Mouse (Mus musculus) forelimb bud, embryonic 11.5 days (tissue): ENCODE results near the gene Zfyve28.

ENCODE experiments used
- DNase-seq: peaks from one replicate; pipeline ENCODE4 v3.0.0-alpha.2; 2012; ENCODE audit warnings: low read depth, low spot score

The Zfyve28 gene

GRCm38 (mm10) chr5:34251794-34252193 lies 36.5 kb downstream of the Zfyve28 start:
- no peak for DNase-seq

GRCm38 (mm10) chr5:34250090-34250489 lies 38.2 kb downstream of the Zfyve28 start:
- DNase-seq: no peak

- DNase-seq: no peak
Observed at GRCm38 (mm10) chr5:34249132-34249531, 39.1 kb downstream of the Zfyve28 start.

DNA sequence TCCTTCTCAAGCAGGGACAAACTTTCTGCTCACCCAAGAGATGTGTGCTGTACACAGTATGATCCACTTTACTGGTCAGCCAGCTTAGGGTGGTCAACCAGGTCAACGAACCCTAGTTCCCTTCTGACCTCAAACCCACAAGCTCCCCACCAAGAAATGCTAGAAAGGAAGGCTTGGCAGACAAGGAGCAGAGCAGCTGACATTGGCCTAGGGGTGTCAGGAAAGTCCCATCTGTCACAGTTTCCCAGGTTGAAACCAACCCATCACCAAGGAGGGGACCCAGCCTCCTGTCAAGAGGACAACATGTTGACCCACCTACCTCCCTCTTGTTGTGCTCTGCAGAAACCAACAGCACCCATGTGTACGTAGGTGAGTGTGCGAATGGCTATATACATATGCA lies 41.8 kb downstream of the Zfyve28 start:
- no peak for DNase-seq

GRCm38 (mm10) chr5:34243062-34243461 lies 45.2 kb downstream of the Zfyve28 start:
- DNase-seq: no peak

GRCm38 (mm10) chr5:34242224-34242963 lies 45.9 kb downstream of the Zfyve28 start:
- DNase-seq: no peak

GRCm38 (mm10) chr5:34238444-34238843 lies 49.8 kb downstream of the Zfyve28 start:
- no peak for DNase-seq

GRCm38 (mm10) chr5:34235898-34236420 lies 52.3 kb downstream of the Zfyve28 start:
- peak; percentile 12 for DNase-seq

DNA sequence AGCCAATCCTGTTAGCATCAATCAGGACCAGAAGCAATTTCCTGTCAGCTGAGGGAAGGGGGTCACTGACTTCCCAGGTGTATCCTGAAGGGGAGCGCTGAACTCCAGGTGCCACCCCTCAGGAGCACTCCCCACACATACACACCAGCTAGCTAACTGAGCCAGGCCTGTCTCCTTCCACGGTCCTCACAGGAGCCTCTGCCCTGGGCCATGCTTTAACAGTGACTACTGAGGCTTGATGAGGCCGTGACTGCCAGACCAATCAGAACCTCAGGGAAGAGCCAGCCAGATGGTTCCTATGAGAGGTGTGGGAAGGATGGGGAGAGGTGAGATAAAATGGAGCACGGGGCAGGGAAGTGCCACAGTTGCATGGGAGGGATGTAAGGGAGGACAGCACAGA lies 53.2 kb downstream of the Zfyve28 start:
- DNase-seq: no peak

DNA sequence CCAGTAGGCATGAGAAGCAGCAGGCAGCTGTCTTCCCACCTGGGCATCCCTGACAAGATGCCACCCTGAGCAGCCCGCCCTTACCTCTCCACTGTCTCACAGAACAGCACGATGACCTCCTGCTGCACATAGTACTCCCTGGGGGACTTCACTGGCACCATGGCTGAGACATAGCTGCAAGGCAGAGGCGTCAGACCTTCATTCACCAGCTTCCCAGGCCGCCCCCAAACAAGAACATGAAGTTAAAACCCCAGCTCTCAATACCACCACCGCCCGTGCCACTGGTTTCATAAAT lies 55.1 kb downstream of the Zfyve28 start:
- DNase-seq: no peak

DNA sequence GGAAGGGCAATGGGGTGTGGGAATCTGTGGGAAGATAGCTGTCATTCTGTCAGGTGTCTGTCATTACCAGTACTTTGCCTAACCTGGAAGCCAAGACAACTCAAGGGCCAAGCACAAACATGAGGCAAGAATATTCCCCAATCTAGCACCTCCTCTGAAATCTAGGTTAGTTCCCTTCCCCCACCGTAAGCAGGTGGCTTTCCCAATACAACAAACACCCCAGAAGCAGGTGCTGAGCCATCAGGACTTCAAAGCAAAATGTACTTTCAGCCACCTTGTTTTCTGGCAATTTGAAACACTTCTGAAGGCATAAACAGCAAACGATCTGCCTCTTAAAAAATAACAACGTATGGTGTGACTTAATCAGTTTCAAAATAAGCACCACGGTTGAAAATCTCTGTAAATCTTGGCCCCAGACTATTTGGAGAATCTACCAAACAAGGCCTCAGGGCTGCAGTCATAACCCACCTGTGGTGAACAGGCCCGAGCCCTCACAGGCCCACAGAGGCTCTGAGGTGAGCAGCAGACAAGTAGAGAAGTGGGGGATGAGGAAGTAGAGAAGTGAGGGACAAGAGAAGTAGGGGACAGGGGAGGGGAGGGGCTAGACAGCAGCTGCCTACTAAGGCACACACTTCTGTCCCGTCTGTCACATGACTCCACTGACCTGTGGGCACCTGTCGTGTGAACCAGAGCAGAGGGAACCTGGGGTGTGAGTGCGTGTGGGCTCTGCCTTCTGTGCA lies 55.6 kb downstream of the Zfyve28 start:
- DNase-seq: no peak

GRCm38 (mm10) chr5:34231901-34232300 lies 56.3 kb downstream of the Zfyve28 start:
- no peak for DNase-seq

GRCm38 (mm10) chr5:34230599-34231485 lies 57.4 kb downstream of the Zfyve28 start:
- DNase-seq: no peak

DNA sequence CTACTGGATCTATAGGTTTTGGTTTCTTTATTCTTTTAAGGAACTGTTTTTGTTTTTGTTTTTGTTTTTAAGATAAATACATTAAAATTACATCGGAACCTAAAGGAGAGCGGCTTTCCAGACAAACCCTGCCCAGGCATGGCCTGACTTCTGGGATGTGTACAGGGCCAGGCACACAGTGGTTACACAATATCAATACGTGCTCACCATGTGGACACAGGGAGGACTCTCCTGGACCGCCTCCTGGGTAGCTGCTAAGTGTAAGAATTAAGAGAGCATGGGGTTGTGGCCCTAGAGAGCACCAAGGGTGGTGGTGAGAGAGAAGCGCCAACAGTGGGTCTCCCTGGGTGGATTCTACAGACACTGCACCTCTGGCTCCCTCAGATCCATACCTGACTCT lies 58.7 kb downstream of the Zfyve28 start:
- no peak for DNase-seq

DNA sequence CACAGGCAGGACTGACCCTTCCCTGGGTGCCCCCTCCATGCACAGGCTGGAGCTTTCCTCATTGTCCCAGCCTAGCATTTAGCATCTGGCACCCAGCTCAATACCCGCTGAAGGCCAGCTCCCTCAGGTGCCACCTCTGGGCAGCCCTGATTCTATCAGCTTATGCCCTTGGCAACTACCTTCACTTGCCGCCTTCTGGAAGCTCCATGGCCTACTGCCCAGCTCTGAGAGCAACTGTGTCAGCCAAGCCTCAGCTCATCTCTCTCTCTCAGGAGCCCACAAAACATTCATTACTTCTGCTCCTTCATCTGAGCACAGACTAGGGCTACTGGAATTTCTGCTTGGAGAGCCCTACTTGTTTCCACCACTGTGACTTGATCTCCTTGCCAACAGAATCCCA lies 62.7 kb downstream of the Zfyve28 start:
- DNase-seq: no peak

- DNase-seq: no peak
Observed at GRCm38 (mm10) chr5:34224515-34224914, 63.7 kb downstream of the Zfyve28 start.

DNA sequence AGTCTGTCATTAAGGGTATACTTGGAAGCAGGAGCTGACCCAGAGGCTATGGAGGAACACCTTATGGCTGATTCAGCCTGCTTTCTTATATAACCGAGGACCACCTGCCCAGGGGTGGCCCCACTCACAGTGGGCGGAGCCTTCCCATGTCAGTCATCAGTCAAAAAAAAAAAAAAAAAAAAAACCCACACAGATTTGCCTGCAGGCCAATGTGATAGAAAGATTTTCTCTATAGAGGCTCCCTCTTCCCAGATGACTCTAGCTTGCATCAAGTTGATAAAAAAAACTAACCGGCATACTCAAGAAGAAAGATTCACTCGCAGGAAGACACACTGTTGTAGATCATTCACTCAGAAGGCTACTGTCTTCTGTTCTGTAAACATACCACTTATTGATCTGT lies 68.2 kb downstream of the Zfyve28 start:
- DNase-seq: no peak

DNA sequence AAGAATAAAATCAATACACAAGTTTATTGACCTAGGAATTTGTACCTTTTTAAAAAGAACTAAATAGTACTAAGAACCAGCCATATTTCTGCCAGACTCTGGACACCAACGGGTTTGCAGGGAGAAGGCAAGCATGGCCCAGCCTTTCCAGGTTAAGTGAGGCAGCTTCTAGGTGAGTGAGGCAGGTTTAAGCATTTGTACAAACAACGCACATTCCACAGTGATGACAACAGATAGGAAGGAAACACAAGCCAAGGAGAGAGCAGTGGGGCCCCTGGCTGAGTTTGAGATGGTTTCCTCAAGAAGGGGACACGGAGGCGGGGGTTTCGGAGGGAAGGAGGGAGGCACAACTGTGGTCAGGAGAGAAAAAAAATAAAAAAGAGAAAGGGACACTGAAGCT lies 69.6 kb downstream of the Zfyve28 start:
- no peak for DNase-seq

DNA sequence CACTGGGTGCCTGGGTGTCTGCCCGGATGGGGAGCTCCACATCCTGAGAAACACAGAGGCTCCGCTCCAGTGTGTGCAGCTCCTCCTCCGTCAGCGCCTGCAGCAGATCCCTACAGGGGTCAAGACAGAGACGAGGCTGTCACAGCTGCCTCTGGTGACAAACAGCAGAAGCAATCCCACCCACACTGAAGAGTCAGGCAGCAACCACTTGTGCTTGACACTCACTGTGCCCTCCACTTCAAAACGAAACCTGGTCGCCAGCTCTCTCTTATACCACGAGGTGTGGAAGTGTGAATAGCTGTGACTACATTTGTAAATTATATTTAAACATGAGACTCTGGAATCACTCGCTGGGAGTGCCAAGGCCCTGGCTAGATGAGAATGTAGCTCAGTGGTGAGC lies 70.5 kb downstream of the Zfyve28 start:
- no peak for DNase-seq

DNA sequence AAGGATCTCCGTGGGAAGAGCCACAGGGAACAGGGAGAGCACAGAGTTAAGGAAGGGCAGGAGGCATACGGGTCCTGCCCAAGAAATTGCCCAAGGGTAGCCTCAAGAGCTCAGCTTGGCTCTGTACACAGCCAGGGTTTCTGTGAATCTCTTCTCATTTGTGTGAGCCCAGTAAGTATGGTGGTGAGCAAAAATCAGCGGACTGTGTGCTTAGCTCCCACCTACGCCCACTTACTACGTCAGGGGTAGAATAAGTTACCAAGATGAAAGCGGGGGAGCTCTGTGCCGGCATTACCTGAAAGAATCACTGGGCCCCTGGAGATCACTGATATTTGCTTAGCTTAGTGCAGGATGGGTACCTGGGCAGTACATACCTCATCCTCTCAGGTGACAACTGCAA lies 72.2 kb downstream of the Zfyve28 start:
- no peak for DNase-seq

GRCm38 (mm10) chr5:34213659-34214058 lies 74.6 kb downstream of the Zfyve28 start:
- DNase-seq: no peak

DNA sequence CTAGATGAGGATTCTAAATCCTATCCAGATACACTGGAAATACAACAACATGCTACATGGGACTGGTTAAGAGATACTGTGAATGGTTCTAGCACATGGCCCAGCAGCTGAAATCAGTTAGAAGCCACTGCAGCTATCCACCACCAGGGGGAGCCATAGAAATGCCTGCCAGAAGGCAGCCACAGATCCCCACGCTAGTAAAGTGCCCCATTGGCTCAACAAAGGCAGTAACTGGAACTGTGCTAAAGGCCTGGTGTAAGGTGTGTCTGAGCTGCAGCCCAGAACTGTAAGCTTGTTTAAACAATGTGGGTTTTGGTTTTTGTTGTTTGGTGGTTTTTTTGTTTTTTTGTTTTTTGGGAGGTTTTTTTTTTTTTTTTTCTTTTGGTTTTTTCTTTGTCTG lies 78.0 kb downstream of the Zfyve28 start:
- peak; percentile 84 for DNase-seq
